Mouse (Mus musculus) common myeloid progenitor, adult 5-6 weeks (primary cell): ENCODE results near the gene Frs2. TPM values are rescaled to one million over a fixed set of nuclear protein-coding genes. Genes with fewer than 3 reads are reported as not detected.
A peak's percentile ranks its signal among the peaks of the same experiment; 100 is the strongest.

ENCODE experiments used
- ATAC-seq: replicated peaks from 2 replicates; pipeline ENCODE4 v1.8.0; 2016; ENCODE audit warnings: low read depth, mild to moderate bottlenecking, moderate TSS enrichment, inconsistent platforms; ENCODE audit not compliant: poor library complexity, severe bottlenecking
- total RNA-seq: library from RNA; stranded (forward); fragments of 200-1000, 187-1606 nt; gene quantifications from 2 replicates; pipeline ENCODE4 v1.2.3, GENCODE M21; 2017

Frs2 gene
- total RNA-seq, 1 experiment from 2014 or later: 24.8 TPM

DNA sequence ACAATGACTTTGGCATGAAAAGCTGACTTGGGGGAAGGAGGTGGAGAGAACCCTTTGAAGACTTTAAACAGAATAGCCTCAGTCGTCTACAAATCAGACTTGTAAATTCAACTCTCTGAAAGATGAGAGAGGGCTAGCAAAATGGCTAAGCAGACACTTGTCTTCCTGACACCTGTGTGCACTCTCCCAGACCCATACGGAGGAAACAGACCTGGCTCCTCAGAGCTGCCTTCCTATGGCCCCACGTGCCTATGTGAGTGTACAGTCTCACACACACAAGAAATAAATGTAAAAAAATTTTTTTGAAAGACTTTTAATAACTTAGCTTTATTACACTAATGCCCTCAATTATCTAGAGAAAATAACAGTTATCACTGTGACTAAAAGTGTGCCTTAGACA is 41.6 kb downstream of the Frs2 start:
- 0 out of 2 replicates have a peak, but pooled peaks have one; percentile 1 for ATAC-seq

- ATAC-seq: peak; percentile 70
These were observed 42.1 kb downstream of the Frs2 start for GRCm38 (mm10) chr10:117106244-117106643.

DNA sequence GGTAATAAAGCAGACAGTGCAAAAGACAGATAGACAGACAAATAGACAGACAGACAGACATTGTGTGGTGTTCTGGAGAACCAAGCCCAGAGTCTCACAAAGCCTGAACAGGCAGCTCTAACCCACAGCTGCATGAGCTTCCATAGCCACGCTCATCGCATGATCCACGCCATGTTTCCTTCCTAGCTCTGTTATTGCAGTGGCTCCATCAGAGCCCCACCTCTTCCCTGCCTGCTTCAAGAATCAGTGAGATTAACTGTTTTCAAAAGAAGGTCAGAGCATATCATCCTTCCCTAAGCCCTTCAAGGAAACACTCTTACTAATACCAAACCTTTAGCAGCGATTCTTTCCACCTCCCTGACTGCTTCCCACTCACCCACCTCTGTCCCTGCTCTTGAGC is 43.3 kb downstream of the Frs2 start:
- peak; percentile 20; the same call in 1 of the 2 replicates for ATAC-seq

- ATAC-seq: no peak
These were observed 44.3 kb downstream of the Frs2 start for GRCm38 (mm10) chr10:117103854-117104598.

DNA sequence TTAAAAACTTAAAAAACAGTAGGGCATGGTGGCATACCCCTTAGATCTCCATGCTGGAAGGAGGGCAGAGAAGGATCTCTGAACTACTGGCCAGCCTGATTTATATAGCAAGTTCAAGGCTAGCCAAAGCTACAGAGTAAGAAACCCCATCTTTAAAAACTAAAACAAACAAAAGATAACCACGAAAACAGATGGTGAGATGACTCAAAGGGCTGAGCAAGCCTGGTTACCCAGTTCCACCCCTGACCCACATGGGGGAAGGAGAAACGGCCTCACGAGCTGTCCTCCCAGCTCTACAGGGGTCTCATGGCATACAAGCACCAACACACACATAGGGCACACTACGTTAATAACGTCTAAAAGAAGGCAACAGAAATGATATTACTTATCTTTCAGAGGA is 48.2 kb downstream of the Frs2 start:
- no peak for ATAC-seq

- peak; percentile 85 for ATAC-seq
These were observed 51.1 kb downstream of the Frs2 start for GRCm38 (mm10) chr10:117097116-117097698.

DNA sequence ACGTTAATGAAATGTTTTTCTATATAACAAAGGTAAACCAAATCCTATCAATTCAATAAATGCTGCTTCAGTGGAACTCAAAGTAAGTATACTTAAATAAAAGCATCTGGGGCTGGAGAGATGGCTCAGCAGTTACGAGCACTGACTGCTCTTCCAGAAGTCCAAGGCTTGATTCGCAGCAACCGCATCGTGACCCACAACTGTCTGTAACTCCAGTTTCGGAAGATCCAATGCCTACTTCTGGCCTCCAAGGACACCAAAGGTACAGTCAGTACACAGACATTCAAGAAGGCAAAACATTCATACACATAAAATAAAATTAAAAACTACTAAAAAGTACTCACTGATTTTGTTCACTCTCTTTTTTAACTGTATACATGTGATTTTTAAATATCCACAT is 52.2 kb downstream of the Frs2 start:
- no peak for ATAC-seq

- ATAC-seq: no peak
These were observed 53.6 kb downstream of the Frs2 start for GRCm38 (mm10) chr10:117094504-117095329.

GRCm38 (mm10) chr10:117089628-117090027 is 58.7 kb downstream of the Frs2 start:
- ATAC-seq: no peak

GRCm38 (mm10) chr10:117081914-117082359 is 66.4 kb downstream of the Frs2 start:
- peak; percentile 10; the same call in 1 of the 2 replicates for ATAC-seq

- ATAC-seq: no peak
These were observed 67.0 kb downstream of the Frs2 start for GRCm38 (mm10) chr10:117081326-117081725.

GRCm38 (mm10) chr10:117078284-117078683 is 70.0 kb downstream of the Frs2 start:
- peak; percentile 98 for ATAC-seq

DNA sequence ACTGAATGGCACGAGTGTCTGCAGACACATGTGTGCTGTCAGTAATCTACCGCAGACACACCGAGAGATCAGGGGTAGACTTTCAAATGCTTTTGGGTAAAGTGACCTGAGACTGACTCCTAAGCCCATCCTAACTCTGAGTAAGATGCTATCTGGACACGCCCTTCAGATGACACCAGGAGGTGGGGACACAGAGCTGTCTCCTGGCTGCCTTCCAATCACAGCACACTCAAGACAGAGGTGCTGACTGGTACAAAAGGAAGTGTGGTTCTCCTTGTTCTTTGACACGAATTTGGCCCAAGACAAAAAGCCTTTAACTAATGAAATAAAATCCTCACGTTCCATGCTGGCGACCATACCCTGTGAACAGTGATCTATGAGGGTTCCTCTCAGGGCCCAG is 75.2 kb downstream of the Frs2 start:
- ATAC-seq: no peak

DNA sequence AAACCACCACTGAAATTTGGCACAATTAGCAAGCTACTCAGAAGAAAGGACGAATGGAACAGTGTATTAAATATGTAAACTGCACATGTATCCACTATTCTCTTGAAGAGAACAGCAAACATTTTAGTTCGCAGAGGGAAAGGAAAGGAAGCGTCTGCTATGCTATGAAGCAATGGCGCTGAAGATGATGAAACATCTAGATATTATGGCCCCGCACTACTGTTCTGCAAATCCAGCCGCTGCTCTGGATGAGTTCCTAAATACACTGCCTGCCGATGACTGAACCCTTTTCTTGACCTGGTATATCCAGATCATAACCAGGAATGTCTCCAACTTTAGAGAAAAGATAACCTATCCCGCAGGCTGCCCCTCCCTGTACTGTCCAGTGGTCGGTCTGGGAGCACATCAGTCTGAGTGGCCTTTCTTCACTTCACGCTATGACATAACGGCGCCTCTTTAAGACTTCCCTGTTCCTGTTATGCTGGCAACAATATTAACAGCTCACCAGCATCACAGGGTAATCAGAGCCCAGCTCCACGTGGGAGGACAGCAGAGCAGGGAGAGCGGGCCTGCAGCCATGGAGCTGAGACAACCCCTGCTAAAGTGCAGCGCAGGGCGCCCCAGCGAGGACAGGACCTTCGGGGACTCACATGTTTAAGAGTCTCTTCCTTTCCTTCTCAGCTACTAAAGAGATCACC is 76.0 kb downstream of the Frs2 start:
- ATAC-seq: no peak

DNA sequence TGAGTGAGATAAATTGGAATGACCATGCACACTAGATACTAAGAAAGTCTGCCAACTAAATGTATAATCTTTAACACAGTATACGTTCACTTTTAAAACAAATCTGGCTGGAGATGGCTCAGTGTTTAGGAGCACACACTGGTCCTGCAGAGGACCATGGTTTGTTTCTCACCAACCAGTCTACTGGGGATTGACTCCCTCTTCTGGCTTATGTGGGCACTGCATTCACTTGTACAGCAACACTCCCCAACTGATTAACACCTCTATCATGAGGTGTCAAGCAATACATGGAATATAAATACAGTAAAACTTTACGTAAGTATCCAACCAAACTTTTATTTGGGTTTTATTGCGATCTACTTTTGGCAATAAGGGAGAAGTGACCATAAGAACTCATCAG is 79.2 kb downstream of the Frs2 start:
- no peak for ATAC-seq

DNA sequence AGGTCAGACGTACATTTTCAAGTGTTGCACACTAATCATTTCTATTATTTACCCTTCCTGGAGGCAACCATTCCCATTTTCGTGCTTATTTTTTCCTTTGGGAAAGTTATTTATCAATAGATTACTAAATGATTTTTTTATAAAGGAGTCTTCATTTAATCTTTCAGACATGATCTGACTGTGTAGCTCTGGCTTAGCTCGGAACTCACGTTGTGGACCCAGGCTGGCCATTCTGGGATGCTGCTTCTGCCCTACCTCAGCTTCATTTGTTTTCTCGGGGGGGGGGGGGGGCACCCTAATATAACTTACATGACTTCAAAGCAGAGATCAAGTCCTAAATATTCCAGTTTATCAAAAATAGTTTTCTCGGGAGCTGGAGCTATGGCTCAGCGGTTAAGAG is 84.3 kb downstream of the Frs2 start:
- no peak for ATAC-seq

DNA sequence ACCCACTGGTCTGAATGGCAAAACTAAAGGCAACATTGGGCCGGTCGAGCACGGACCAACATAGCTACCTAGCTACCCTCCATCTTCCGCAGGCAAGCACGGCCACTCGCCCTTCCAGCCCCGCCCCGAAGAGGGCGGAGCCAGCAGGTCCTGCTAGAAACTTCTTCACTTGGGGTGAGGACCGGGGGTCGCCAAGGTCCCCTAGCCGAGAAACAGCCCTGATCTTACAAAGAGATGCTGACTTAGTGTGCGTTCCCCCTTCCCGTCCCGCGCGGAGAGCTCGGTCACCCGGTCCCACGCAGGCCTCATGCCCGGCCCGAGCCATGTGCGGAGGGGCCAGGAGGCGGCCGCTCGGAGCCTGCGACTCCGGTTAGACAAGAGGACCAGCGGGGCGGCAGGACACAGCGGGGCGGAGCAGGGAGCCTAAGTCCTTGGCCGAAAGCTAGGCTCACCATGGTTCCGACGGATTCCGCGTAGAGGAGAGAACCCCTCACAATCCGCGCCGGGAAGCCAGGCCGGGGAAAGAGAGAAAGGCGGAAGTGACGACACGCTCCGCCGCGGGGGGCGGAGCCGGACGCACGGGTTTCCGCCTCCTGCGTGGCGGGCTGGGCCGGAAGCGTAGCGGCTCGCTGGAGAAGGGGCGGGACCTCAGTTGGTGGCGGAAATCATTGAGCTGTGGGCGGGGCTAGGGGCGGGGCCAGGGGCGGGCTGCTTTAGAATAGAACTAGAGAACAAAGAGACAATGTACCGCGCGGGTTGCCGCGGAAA is 84.9 kb downstream of the Frs2 start, which contains the start of gene Cct2:
Gene Cct2 (minus strand): TSS at position 561 of the 768 bp plus-strand sequence.
- peak; percentile 85 for ATAC-seq

GRCm38 (mm10) chr10:117062894-117063253 is 85.5 kb downstream of the Frs2 start:
- ATAC-seq: peak; percentile 27

GRCm38 (mm10) chr10:117055668-117056067 is 92.7 kb downstream of the Frs2 start:
- no peak for ATAC-seq
